ENCODE assay signal across 8 mouse cellular contexts in genomic region chr7:38074514-38074913, GRCm38 (mm10). TPM values are rescaled to one million over a fixed set of nuclear protein-coding genes. Genes with fewer than 3 reads are reported as not detected.
DNase-seq lines count a peak whose midpoint lies in the region; ATAC-seq lines count a peak whose summit lies in the region.

No protein-coding gene starts in this region.

- H3K4me3 ChIP-seq in kidney, embryonic 14.5 days (ENCODE audit: low read length): peak overlapping the region; percentile 17; the same call in 1 of the 2 replicates
- H3K4me3 ChIP-seq in hindbrain, embryonic 12.5 days: peak overlapping the region; percentile 19
- peak overlapping the region; percentile 14; the same call in 1 of the 2 replicates for H3K4me3 ChIP-seq in neural tube, embryonic 11.5 days (ENCODE audit: low read depth, low read length)

- 2% methylated on average over 14 of the region's 14 CpGs for WGBS in kidney, embryonic 14.5 days
- under 1% methylated on average over 14 of the region's 14 CpGs for WGBS in hindbrain, embryonic 12.5 days
- whole genome bisulfite sequencing in neural tube, embryonic 11.5 days: 2% methylated on average over 14 of the region's 14 CpGs

- no peak for DNase-seq in kidney, postnatal 36 days
- DNase-seq in embryo, embryonic 10.5 days (ENCODE audit: low spot score): peak; percentile 61
- peak; percentile 59 for DNase-seq in neural tube, embryonic 11.5 days (ENCODE audit: low spot score)
- no peak for DNase-seq in left cerebral cortex, postnatal 25 days (ENCODE audit: low spot score in 2 of 2)
- DNase-seq in adrenal gland, postnatal 10 days: no peak
- DNase-seq in gastrocnemius, postnatal 14 days: no peak

- no peaks in the 10 kb centered on the region for H3K4me1 ChIP-seq in kidney, embryonic 14.5 days (ENCODE audit: control insufficient read depth, insufficient read depth, low read length)
- peaks cover 16% of the 10 kb centered on the region for H3K4me1 ChIP-seq in hindbrain, embryonic 12.5 days
- no peaks in the 10 kb centered on the region; the same call in 1 of the 2 replicates for H3K4me1 ChIP-seq in neural tube, embryonic 11.5 days (ENCODE audit: control insufficient read depth, insufficient read depth, low read length)

- peak; percentile 34; the same call in 1 of the 2 replicates for ATAC-seq in kidney, embryonic 14.5 days (ENCODE audit: low FRiP score, low TSS enrichment)
- ATAC-seq in hindbrain, embryonic 12.5 days (ENCODE audit: low FRiP score): peak; percentile 85
- ATAC-seq in neural tube, embryonic 11.5 days (ENCODE audit: insufficient read depth, low FRiP score, low TSS enrichment): peak; percentile 85

- no peaks in the 10 kb centered on the region for H3K36me3 ChIP-seq in kidney, embryonic 14.5 days (ENCODE audit: control insufficient read depth, insufficient read depth, low read length)
- no peaks in the 10 kb centered on the region for H3K36me3 ChIP-seq in hindbrain, embryonic 12.5 days
- no peaks in the 10 kb centered on the region for H3K36me3 ChIP-seq in neural tube, embryonic 11.5 days (ENCODE audit: control insufficient read depth, insufficient read depth, low read length)

- intact Hi-C loops in left cerebral cortex, postnatal 25 days (cut with DNase I): loop anchor here (1.0 to 5.0 kb wide), 4 partner anchors 13 to 702 kb away; no protein-coding TSS in a partner anchor
- intact Hi-C loops in gastrocnemius, postnatal 14 days (cut with DNase I; ENCODE audit: low total_unique reads): no loop called here

- H3K4me2 ChIP-seq in kidney, embryonic 14.5 days (replicated peaks; ENCODE audit: low read depth, low read length): peak overlapping the region; percentile 26
- peak overlapping the region; percentile 53 for H3K4me2 ChIP-seq in hindbrain, embryonic 12.5 days (replicated peaks)
- H3K4me2 ChIP-seq in neural tube, embryonic 11.5 days (ENCODE audit: low read depth): peak overlapping the region; percentile 39

- H3K27ac ChIP-seq in kidney, embryonic 14.5 days (ENCODE audit: low read depth, low read length): no peak overlapping the region
- no peak overlapping the region for H3K27ac ChIP-seq in hindbrain, embryonic 12.5 days
- no peak overlapping the region for H3K27ac ChIP-seq in neural tube, embryonic 11.5 days (ENCODE audit: low read depth, low read length)

- H3K9me3 ChIP-seq in kidney, embryonic 14.5 days (ENCODE audit: control insufficient read depth, low read length): no peaks in the 10 kb centered on the region
- H3K9me3 ChIP-seq in hindbrain, embryonic 12.5 days (replicated peaks): no peaks in the 10 kb centered on the region
- no peaks in the 10 kb centered on the region for H3K9me3 ChIP-seq in neural tube, embryonic 11.5 days (ENCODE audit: control insufficient read depth, low read length)

- H3K27me3 ChIP-seq in kidney, embryonic 14.5 days (ENCODE audit: control insufficient read depth, insufficient read depth, low read length): no peaks in the 10 kb centered on the region
- H3K27me3 ChIP-seq in hindbrain, embryonic 12.5 days: no peaks in the 10 kb centered on the region; the same call in none of the 2 replicates
- H3K27me3 ChIP-seq in neural tube, embryonic 11.5 days (ENCODE audit: control insufficient read depth, insufficient read depth, low read length): no peaks in the 10 kb centered on the region

- H3K9ac ChIP-seq in kidney, embryonic 14.5 days (ENCODE audit: low read depth, low read length): peak overlapping the region; percentile 42; the same call in 1 of the 2 replicates
- H3K9ac ChIP-seq in hindbrain, embryonic 12.5 days: peak overlapping the region; percentile 27; the same call in 1 of the 2 replicates
- H3K9ac ChIP-seq in neural tube, embryonic 11.5 days (ENCODE audit: low read length): peak overlapping the region; percentile 45

RNA-seq across cellular contexts. Expression of gene Ccne1, which starts 32.8 kb away (rescaled TPM):
- 89.3 and 100 TPM in 2 replicates for polyA plus RNA-seq in kidney, embryonic 14.5 days (2014; fragmentation: Nextera tagmentation; extraction: Ambion mirVana)
- 36.1 and 36.7 TPM in 2 replicates for polyA plus RNA-seq in hindbrain, embryonic 12.5 days (2016; fragmentation: Nextera tagmentation; extraction: Ambion mirVana)
- polyA plus RNA-seq in neural tube, embryonic 11.5 days (2014; fragmentation: Nextera tagmentation; extraction: Ambion mirVana): 83.9 and 84.0 TPM in 2 replicates
- 10 to 100 TPM; 16.7 to 18.8 TPM for total RNA-seq in left cerebral cortex, postnatal 25 days (2021)
- 10 to 100 TPM; 10.0 to 10.8 TPM for total RNA-seq in adrenal gland, postnatal 10 days (2021)
- total RNA-seq in gastrocnemius, postnatal 14 days (2021): 1 to 10 TPM; 1.2 to 2.1 TPM

RNA-seq across cellular contexts. Expression of gene Uri1, which starts 51.2 kb away (rescaled TPM):
- polyA plus RNA-seq in kidney, embryonic 14.5 days (2014; fragmentation: Nextera tagmentation; extraction: Ambion mirVana): 41.2 and 57.8 TPM in 2 replicates
- 43.6 and 46.8 TPM in 2 replicates for polyA plus RNA-seq in hindbrain, embryonic 12.5 days (2016; fragmentation: Nextera tagmentation; extraction: Ambion mirVana)
- 42.5 and 47.8 TPM in 2 replicates for polyA plus RNA-seq in neural tube, embryonic 11.5 days (2014; fragmentation: Nextera tagmentation; extraction: Ambion mirVana)
- 10 to 100 TPM; 35.9 to 48.3 TPM for total RNA-seq in left cerebral cortex, postnatal 25 days (2021)
- total RNA-seq in adrenal gland, postnatal 10 days (2021): 10 to 100 TPM; 53.5 to 56.7 TPM
- total RNA-seq in gastrocnemius, postnatal 14 days (2021): 10 to 100 TPM; 25.6 to 26.9 TPM

Comparison
In these comparisons a context has a peak if more than half of its experiments do, and no peak if none do; other contexts are left out.
1. ATAC-seq: peak in every context shown above with its lines; median percentile 85 in hindbrain, embryonic 12.5 days; 85 in neural tube, embryonic 11.5 days; 34 in kidney, embryonic 14.5 days.
2. DNase-seq: peak in embryo, embryonic 10.5 days (single experiment) and neural tube, embryonic 11.5 days (single experiment); none in kidney, postnatal 36 days (0 of 2), left cerebral cortex, postnatal 25 days (0 of 2), adrenal gland, postnatal 10 days (single experiment) and gastrocnemius, postnatal 14 days (single experiment).
3. Peak in every context shown above with its lines, with median percentiles within 50 percentile points of each other: H3K4me2 ChIP-seq, H3K4me3 ChIP-seq and H3K9ac ChIP-seq.